Mouse (Mus musculus): Measurements from ENCODE around the gene Fubp1. TPM values are rescaled to one million over a fixed set of nuclear protein-coding genes. Genes with fewer than 3 reads are reported as not detected.
A peak's percentile ranks its signal among the peaks of the same experiment; 100 is the strongest.

Fubp1 gene
- polyA plus RNA-seq, 1 experiment from 2014 or later = 232 TPM

- Histone ChIP-seq H3K4me1 (no peaks in the 10 kb centered on the region), H3K36me3 (replicated peaks) (no peaks in the 10 kb centered on the region), H3K27me3 (replicated peaks) (no peaks in the 10 kb centered on the region), H3K4me2 (no peak overlapping the region), H3K9me3 (no peaks in the 10 kb centered on the region), H3K4me3 (no peak overlapping the region), H3K9ac (no peak overlapping the region), H3K27ac (no peak overlapping the region)
- no peak for ATAC-seq (replicated peaks)
- WGBS = 58% methylated on average over 3 of the region's 3 CpGs
These were observed 11.1 kb upstream of the Fubp1 start for GRCm38 (mm10) chr3:152199125-152199524.

- no peak overlapping the region for H3K9ac ChIP-seq
- no peak overlapping the region for H3K27ac ChIP-seq
- H3K4me2 ChIP-seq = no peak overlapping the region
- H3K4me3 ChIP-seq = no peak overlapping the region
- ATAC-seq (replicated peaks) = no peak
- H3K9me3 ChIP-seq = no peaks in the 10 kb centered on the region
- 90% methylated on average over 3 of the region's 3 CpGs for WGBS
- H3K36me3 ChIP-seq (replicated peaks) = no peaks in the 10 kb centered on the region
- H3K27me3 ChIP-seq (replicated peaks) = no peaks in the 10 kb centered on the region
- no peaks in the 10 kb centered on the region for H3K4me1 ChIP-seq
These were observed 9.0 kb upstream of the Fubp1 start for GRCm38 (mm10) chr3:152201181-152201580.

- WGBS = 94% methylated on average over 1 of the region's 2 CpGs
- no peak overlapping the region for H3K4me3 ChIP-seq
- H3K9me3 ChIP-seq = no peaks in the 10 kb centered on the region
- no peaks in the 10 kb centered on the region for H3K36me3 ChIP-seq (replicated peaks)
- H3K27ac ChIP-seq = no peak overlapping the region
- no peaks in the 10 kb centered on the region for H3K27me3 ChIP-seq (replicated peaks)
- no peak for ATAC-seq (replicated peaks)
- H3K4me2 ChIP-seq = no peak overlapping the region
- H3K4me1 ChIP-seq = no peaks in the 10 kb centered on the region
- H3K9ac ChIP-seq = no peak overlapping the region
These were observed 8.6 kb upstream of the Fubp1 start for GRCm38 (mm10) chr3:152201651-152202050.

- H3K9me3 ChIP-seq = no peaks in the 10 kb centered on the region
- H3K27me3 ChIP-seq (replicated peaks) = no peaks in the 10 kb centered on the region
- H3K27ac ChIP-seq = no peak overlapping the region
- H3K4me1 ChIP-seq = no peaks in the 10 kb centered on the region
- no peak overlapping the region for H3K4me3 ChIP-seq
- H3K4me2 ChIP-seq = no peak overlapping the region
- H3K9ac ChIP-seq = no peak overlapping the region
- ATAC-seq (replicated peaks) = no peak
- no peaks in the 10 kb centered on the region for H3K36me3 ChIP-seq (replicated peaks)
These were observed 7.3 kb upstream of the Fubp1 start for GRCm38 (mm10) chr3:152202942-152203341.

GRCm38 (mm10) chr3:152203411-152203810, 6.8 kb upstream of the Fubp1 start:
- Histone ChIP-seq H3K4me1 (peaks cover 3% of the 10 kb centered on the region), H3K27ac (no peak overlapping the region), H3K9ac (no peak overlapping the region), H3K27me3 (replicated peaks) (no peaks in the 10 kb centered on the region), H3K4me3 (no peak overlapping the region), H3K4me2 (no peak overlapping the region), H3K36me3 (replicated peaks) (no peaks in the 10 kb centered on the region), H3K9me3 (no peaks in the 10 kb centered on the region)
- ATAC-seq (replicated peaks) = no peak
- 85% methylated on average over 6 of the region's 6 CpGs for WGBS

- no peak overlapping the region for H3K4me3 ChIP-seq
- peaks cover 8% of the 10 kb centered on the region for H3K4me1 ChIP-seq
- H3K4me2 ChIP-seq = no peak overlapping the region
- no peak overlapping the region for H3K9ac ChIP-seq
- H3K27ac ChIP-seq = no peak overlapping the region
- no peak for ATAC-seq (replicated peaks)
- WGBS = 72% methylated on average over 3 of the region's 3 CpGs
- H3K36me3 ChIP-seq (replicated peaks) = no peaks in the 10 kb centered on the region
- no peaks in the 10 kb centered on the region for H3K9me3 ChIP-seq
- H3K27me3 ChIP-seq (replicated peaks) = no peaks in the 10 kb centered on the region
These were observed 6.2 kb upstream of the Fubp1 start for GRCm38 (mm10) chr3:152203996-152204395.

- no peak for ATAC-seq (replicated peaks)
- Histone ChIP-seq H3K27ac (no peak overlapping the region), H3K9me3 (no peaks in the 10 kb centered on the region), H3K9ac (no peak overlapping the region), H3K4me3 (no peak overlapping the region), H3K4me2 (no peak overlapping the region), H3K4me1 (peaks cover 10% of the 10 kb centered on the region), H3K36me3 (replicated peaks) (no peaks in the 10 kb centered on the region), H3K27me3 (replicated peaks) (no peaks in the 10 kb centered on the region)
- 82% methylated on average over 3 of the region's 3 CpGs for WGBS
These were observed 5.6 kb upstream of the Fubp1 start for GRCm38 (mm10) chr3:152204577-152204976.

- H3K4me1 ChIP-seq = peaks cover 17% of the 10 kb centered on the region
- H3K4me3 ChIP-seq = no peak overlapping the region
- WGBS = 97% methylated on average over 4 of the region's 4 CpGs
- ATAC-seq (replicated peaks) = no peak
- H3K36me3 ChIP-seq (replicated peaks) = no peaks in the 10 kb centered on the region
- no peak overlapping the region for H3K4me2 ChIP-seq
- H3K27me3 ChIP-seq (replicated peaks) = no peaks in the 10 kb centered on the region
- no peaks in the 10 kb centered on the region for H3K9me3 ChIP-seq
- H3K9ac ChIP-seq = no peak overlapping the region
- no peak overlapping the region for H3K27ac ChIP-seq
These were observed 3.1 kb upstream of the Fubp1 start for GRCm38 (mm10) chr3:152207156-152207555.

- Histone ChIP-seq H3K36me3 (replicated peaks) (no peaks in the 10 kb centered on the region), H3K9ac (no peak overlapping the region), H3K27me3 (replicated peaks) (no peaks in the 10 kb centered on the region), H3K4me1 (peaks cover 28% of the 10 kb centered on the region), H3K9me3 (no peaks in the 10 kb centered on the region), H3K27ac (no peak overlapping the region), H3K4me3 (peak overlapping the region; percentile 65; the same call in 1 of the 2 replicates), H3K4me2 (peak overlapping the region; percentile 58; the same call in 1 of the 2 replicates)
- WGBS = 91% methylated on average over 7 of the region's 7 CpGs
- no peak for ATAC-seq (replicated peaks)
These were observed 1.9 kb upstream of the Fubp1 start for GRCm38 (mm10) chr3:152208096-152208885.

GRCm38 (mm10) chr3:152209177-152209966, 850 bp upstream of the Fubp1 start:
- Histone ChIP-seq H3K9me3 (no peaks in the 10 kb centered on the region), H3K36me3 (replicated peaks) (no peaks in the 10 kb centered on the region), H3K4me1 (peaks cover 31% of the 10 kb centered on the region), H3K27ac (peak overlapping the region; percentile 99), H3K4me2 (peak overlapping the region; percentile 58), H3K4me3 (peak overlapping the region; percentile 65), H3K9ac (peak overlapping the region; percentile 100), H3K27me3 (replicated peaks) (no peaks in the 10 kb centered on the region)
- ATAC-seq (replicated peaks) = peak; percentile 64
- whole genome bisulfite sequencing = 6% methylated on average over 25 of the region's 25 CpGs

- peak; percentile 70 for ATAC-seq (replicated peaks)
- peaks cover 34% of the 10 kb centered on the region for H3K4me1 ChIP-seq
- under 1% methylated on average over 67 of the region's 68 CpGs for WGBS
- H3K27ac ChIP-seq = peak overlapping the region; percentile 99
- no peaks in the 10 kb centered on the region for H3K9me3 ChIP-seq
- no peaks in the 10 kb centered on the region for H3K27me3 ChIP-seq (replicated peaks)
- H3K36me3 ChIP-seq (replicated peaks) = no peaks in the 10 kb centered on the region
- H3K4me3 ChIP-seq = peak overlapping the region; percentile 65
- peak overlapping the region; percentile 100 for H3K9ac ChIP-seq
- peak overlapping the region; percentile 89 for H3K4me2 ChIP-seq
These were observed 638 bp downstream of the Fubp1 start for GRCm38 (mm10) chr3:152210728-152211391.

- Histone ChIP-seq H3K4me1 (peaks cover 34% of the 10 kb centered on the region), H3K36me3 (replicated peaks) (0 out of 2 replicates have a peak, but pooled peaks cover 4% of the 10 kb centered on the region), H3K9ac (peak overlapping the region; percentile 100), H3K4me3 (peak overlapping the region; percentile 65), H3K27me3 (replicated peaks) (no peaks in the 10 kb centered on the region), H3K4me2 (peak overlapping the region; percentile 89), H3K9me3 (no peaks in the 10 kb centered on the region), H3K27ac (peak overlapping the region; percentile 99; the same call in 1 of the 2 replicates)
- ATAC-seq (replicated peaks) = no peak
- WGBS = 31% methylated on average over 7 of the region's 7 CpGs
These were observed 1.6 kb downstream of the Fubp1 start for GRCm38 (mm10) chr3:152211731-152212279.
